Mouse (Mus musculus): Measurements from ENCODE around the gene Hyal2. TPM values are rescaled to one million over a fixed set of nuclear protein-coding genes. Genes with fewer than 3 reads are reported as not detected.

Gene Hyal2
- total and polyA plus RNA-seq, 3 experiments = 31.3 to 32.0 TPM; not detected in 1

GRCm38 (mm10) chr9:107533791-107534407 is 33.8 kb upstream of the Hyal2 start, which contains the start of gene Tmem115:
Gene Tmem115 (plus strand): TSS chr9:107533945.
- Histone ChIP-seq H3K36me3 (ENCODE audit: control insufficient read depth in 1 of 2, insufficient read depth in 2 of 2, low read length in 2 of 2) (peaks cover 0 to 7% of the 10 kb centered on the region in 2 experiments; a peak in 2 of 4 replicates), H3K9me3 (replicated peaks; ENCODE audit: insufficient read depth, low read length) (no peaks in the 10 kb centered on the region), H3K9ac (ENCODE audit: control insufficient read depth, low read depth, low read length, poor library complexity, severe bottlenecking) (peak within 1 kb of the TSS; percentile 87), H3K4me3 (ENCODE audit: control insufficient read depth in 1 of 2, insufficient read depth in 1 of 2, low read depth in 2 of 2, low read length in 2 of 2) (peak within 1 kb of the TSS; percentile 78 to 87), H3K79me2 (ENCODE audit: control insufficient read depth, insufficient read depth, low read length, poor library complexity) (peaks cover 40% of the 10 kb centered on the region), H3K27me3 (ENCODE audit: control insufficient read depth in 1 of 2, insufficient read depth in 2 of 2, low read length in 2 of 2) (no peaks in the 10 kb centered on the region), H3K27ac (ENCODE audit: control insufficient read depth, low read depth, low read length) (peak within 1 kb of the TSS; percentile 48), H3K4me1 (ENCODE audit: control insufficient read depth in 1 of 2, insufficient read depth in 2 of 2, low read length in 2 of 2) (peaks cover 0 to 20% of the 10 kb centered on the region in 2 experiments; a peak in 1 of 4 replicates)
- TF ChIP-seq CHD2 (IDR thresholded peaks at IDR 0.05; ENCODE audit: low read length) (no peak), KAT2A (conservative IDR thresholded peaks at IDR 0.05; ENCODE audit: low read depth, low read length) (peak; percentile 99), ELF1 (IDR thresholded peaks at IDR 0.05; ENCODE audit: low read depth, low read length) (peak; percentile 98), POLR2AphosphoS5 (IDR thresholded peaks at IDR 0.05; ENCODE audit: borderline replicate concordance, low read depth, low read length) (no peak), MAX (IDR thresholded peaks at IDR 0.05; ENCODE audit: low read length) (no peak), GABPA (IDR thresholded peaks at IDR 0.05; ENCODE audit: low read depth, low read length) (no peak), MXI1 (IDR thresholded peaks at IDR 0.05; ENCODE audit: low read depth, low read length) (peak; percentile 59), NELFE (IDR thresholded peaks at IDR 0.05; ENCODE audit: low read depth, low read length) (peak; percentile 74), TCF12 (IDR thresholded peaks at IDR 0.05; ENCODE audit: low read depth, low read length) (peak; percentile 60), UBTF (IDR thresholded peaks at IDR 0.05; ENCODE audit: borderline replicate concordance, insufficient read depth, low read depth, low read length) (peak; percentile 74; the same call in 1 of the 2 replicates), ZNF384 (IDR thresholded peaks at IDR 0.05; ENCODE audit: low read depth, low read length) (no peak), EP300 (IDR thresholded peaks at IDR 0.05; ENCODE audit: low read depth in 1 of 2, low read length in 2 of 2) (no peak), SIN3A (IDR thresholded peaks at IDR 0.05; ENCODE audit: low read length) (peak; percentile 89), MAZ (IDR thresholded peaks at IDR 0.05; ENCODE audit: low read depth, low read length) (peak; percentile 85), MEF2A (IDR thresholded peaks at IDR 0.05; ENCODE audit: extremely low read depth, insufficient replicate concordance, low read depth, low read length, poor library complexity, severe bottlenecking) (no peak), NRF1 (IDR thresholded peaks at IDR 0.05; ENCODE audit: insufficient read depth, low read depth, low read length, poor library complexity, severe bottlenecking) (peak; percentile 90), TBP (IDR thresholded peaks at IDR 0.05; ENCODE audit: low read depth, low read length) (no peak), POLR2A (IDR thresholded peaks at IDR 0.05; ENCODE audit: control insufficient read depth in 1 of 2, insufficient read depth in 1 of 2, low read depth in 1 of 2, low read length in 2 of 2, poor library complexity in 1 of 2) (peak in 1 of 2 experiments; percentile 79; a peak in 3 of 4 replicates), ETS1 (IDR thresholded peaks at IDR 0.05; ENCODE audit: low read depth, low read length) (no peak), HCFC1 (IDR thresholded peaks at IDR 0.05; ENCODE audit: low read depth, low read length) (peak; percentile 100), MYC (IDR thresholded peaks at IDR 0.05; ENCODE audit: low read depth, low read length) (peak; percentile 38; the same call in 1 of the 2 replicates)
- DNase-seq (ENCODE audit: low read depth, low spot score) = peak; percentile 96

Measured in MEL (cell line).